Mouse (Mus musculus): ENCODE measurements at regions not wholly inside any gene's neighbourhood (a gene's known extent, or its start where the extent isn't known, plus 50 kb on each side); places are given as distances from the start of the nearest gene placed in this dataset.

DNA sequence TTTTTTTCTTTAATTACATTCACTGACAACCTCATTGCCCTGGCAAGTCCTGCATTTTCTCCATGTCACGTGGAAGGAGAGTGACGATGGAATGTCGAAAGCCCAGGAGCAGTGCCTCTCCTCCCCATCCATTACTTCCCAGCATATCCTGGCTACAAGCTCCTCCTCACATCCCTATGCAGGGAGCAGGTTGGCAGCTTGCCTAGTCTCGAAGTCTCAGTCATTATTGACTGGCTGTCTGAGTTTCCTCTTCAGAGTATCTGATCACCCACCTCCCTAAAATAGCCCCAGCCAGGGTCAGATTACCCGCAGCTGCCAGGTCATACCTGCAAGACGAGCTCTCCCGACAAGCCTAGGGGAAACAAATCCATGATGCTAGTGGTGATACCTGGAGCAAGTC is 83.7 kb upstream of the Galnt15 start:
- DNase-seq (ENCODE audit: low spot score in 2 of 2): no peak

DNA sequence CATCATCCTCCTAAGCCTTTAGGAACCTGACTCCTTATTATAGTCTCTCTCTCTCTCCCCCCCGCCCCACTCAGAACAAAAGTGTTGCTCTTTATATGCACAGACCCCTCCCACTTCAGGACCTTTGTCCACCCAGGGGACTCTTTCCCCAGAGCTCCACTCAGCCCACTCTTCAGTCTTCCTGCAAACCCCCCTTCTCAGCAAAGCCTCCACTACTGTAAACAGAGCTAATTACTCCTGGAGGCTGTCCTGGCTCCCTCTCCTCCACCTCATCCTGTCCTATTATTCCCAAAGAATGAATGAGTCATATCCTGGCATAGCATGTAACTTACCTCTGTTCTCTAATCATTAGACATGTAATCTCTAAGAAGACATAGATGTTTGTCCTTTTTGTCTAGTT is 82.8 kb upstream of the Galnt15 start:
- no peak for DNase-seq (ENCODE audit: low spot score in 2 of 2)

DNA sequence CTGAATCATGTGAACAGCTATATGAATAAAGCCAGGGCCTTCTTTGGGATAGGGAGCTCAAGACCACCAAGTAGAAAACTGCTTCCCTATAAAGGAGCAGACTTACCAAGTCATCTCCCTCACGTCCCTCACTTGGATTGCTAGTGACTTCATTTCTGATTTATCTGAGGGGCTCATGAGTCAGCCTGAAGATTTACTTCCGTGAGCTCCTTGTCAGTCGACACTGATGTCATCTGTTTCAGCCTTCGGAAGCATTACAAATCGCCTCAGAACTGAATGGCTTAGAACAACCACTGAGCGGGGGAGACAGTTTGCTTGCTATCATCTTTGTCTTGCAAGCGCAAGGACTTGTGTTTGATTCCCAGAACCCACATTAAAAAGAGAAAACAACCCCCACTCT is 81.5 kb upstream of the Galnt15 start:
- DNase-seq (ENCODE audit: low spot score in 2 of 2): no peak

DNA sequence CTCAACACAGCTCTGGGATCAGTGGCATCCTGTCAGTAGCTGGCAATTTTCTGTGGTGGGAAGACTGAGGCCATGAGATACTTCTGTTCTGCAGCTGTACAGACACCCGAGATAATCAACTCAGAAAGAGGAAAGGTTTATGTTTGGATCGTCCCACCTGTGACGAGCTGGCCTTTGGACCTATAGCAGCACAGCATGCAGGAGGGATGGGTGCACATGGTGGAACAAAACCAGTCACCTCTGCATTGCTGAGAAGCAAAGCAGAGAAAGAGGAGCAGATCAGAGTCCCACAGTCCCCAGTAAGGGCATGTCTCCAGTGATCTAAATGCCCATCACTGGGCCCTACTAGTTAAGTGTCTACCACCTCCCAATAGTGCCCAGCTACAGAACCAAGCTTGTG is 76.9 kb upstream of the Galnt15 start:
- no peak for DNase-seq (ENCODE audit: low spot score in 2 of 2)

DNA sequence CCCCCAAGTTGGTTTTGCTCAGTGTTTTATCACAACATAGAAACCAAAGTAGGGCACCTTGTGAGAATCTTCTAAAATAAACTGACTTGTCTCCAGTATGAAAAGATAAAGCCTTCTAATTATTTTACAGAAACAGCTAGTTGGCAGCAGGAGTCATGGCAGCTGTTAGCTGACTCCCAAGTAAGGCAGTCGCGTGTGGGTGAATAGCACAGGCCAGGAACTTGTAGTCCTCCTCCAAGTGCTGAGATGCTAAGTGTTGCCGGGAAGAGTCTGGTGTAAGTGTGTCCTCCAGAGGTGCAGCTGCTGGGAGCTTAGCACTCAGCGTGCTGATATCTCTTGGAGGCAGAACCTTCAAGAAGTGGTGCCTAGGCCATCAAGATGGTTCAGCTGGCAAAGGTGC is 75.0 kb upstream of the Galnt15 start:
- DNase-seq (ENCODE audit: low spot score in 2 of 2): no peak

DNA sequence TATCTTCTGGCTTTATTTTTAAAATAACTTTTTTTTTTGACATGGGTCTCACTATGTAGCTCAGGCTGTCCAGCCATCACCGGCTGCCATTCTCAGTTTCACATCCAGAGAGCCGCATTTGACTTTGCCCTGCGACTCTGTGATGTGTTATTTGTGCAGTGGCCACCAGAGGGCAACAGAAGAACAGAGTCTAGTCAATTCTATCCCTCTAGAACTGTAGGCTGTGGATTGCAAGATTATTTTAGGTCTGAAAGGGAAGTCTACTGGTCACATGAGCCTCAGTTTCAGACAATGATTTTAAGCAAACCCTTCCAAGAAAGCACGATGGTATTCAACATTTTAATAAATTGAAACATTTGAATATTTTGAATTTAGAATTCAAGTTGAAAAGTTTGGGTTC is 73.8 kb upstream of the Galnt15 start:
- peak; percentile 78 to 89 for DNase-seq (ENCODE audit: low spot score in 2 of 2)

DNA sequence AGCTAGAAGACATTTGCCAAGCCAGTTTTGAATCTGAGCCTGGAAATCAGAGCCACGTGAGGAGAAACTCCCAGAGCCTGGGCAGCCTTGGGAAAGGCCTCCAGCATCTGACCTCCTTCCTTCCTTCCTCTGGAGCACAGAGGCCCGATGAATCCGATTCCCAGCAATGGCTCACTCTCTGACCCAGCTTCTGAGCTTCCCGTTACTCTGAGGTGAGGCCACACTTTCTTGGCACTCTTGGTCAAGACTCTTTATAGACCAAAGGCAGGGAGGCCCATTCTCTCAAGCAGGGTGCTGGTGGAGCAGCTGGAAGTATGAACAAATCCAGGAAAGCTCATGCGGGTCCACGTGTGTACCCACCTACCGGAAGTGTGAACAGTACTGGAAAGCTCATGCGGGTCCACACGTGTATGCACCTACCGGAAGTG is 71.6 kb upstream of the Galnt15 start:
- DNase-seq (ENCODE audit: low spot score in 2 of 2): no peak

DNA sequence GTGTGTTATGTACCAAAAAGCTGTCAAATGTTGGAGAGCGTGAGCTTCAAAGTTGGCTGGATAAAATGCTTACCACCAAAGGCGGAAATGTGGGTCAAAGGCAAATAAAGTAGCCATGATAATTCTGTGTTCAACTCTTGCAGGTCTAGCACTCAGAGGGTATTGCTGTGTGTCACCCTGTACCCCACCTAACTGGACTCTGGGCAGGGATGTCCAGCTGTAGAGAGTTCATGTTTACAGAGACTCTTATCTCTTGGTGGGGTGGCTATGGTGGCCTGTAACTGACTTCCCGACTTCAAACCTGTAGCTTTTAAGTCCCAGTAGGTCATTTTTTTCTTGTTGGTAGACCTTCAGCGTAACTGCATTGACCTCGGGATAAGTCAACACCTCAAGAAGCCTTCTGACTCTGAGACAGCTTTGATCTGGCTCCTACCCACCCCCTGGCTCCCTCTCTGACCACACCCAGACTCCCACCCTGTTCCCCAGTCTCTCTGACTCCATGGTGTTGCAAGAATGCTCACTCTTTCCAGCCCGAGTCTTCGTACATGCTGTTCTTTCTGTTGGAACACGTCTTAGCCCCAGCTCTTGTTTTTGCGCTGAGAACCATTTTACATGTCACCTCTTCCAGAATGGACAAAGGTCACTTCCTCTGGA is 68.5 kb upstream of the Galnt15 start:
- no peak for DNase-seq (ENCODE audit: low spot score in 2 of 2)

DNA sequence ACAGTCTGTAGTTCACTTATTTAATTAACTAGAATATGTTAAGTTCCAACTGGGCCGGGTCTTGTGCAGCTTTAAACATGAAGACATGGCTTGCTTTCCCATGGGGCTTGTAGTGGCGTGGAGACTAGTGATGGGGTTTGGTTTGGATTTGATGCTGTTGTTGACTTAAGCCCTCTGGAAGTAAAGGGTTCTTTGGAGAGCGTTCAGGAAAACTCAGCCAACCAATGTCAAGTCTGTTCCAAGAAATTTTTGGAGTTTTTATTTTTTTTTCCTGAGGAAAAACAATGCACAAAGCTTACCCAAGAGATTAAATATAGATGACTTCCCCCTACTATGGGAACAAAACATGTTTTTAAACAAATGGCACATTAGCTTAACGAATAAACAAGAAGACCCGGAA is 67.3 kb upstream of the Galnt15 start:
- DNase-seq (ENCODE audit: low spot score in 2 of 2): no peak

DNA sequence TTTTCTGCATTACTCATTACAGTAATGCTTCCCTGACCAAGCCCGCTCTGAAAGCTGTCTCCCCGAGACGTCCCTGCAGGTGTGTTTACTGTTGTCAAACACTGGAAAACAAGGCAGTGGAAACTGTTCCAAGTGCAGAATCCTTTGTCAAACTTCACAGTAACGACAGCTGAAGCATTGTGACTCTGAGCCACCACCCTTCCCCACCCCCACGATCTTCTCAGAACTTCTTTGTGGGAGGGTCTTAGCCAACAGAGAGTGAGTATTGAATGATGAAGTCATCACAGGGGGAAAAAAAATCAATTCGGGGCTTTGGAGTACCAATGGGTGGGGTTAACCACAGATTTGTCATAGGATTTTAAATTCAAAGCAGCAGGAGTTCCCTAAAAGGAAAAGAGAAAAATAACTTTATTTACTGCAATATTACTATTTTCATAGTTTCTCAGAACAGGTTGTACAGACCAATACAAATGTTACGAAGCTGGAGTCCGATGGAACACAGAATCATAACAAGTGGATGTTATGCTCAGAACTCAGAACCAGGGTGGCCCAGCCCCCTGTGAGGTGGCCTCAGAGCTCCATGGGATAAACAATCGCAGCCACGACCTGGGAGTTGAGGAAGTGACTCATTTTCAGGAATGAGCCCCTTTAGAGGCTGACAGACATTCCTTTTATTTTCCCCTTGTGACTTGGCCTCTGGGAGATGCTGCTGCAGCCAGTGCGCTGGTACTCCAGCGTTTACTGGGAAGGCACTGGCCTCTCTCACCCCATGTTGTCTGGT is 65.5 kb upstream of the Galnt15 start:
- DNase-seq (ENCODE audit: low spot score in 2 of 2): no peak

DNA sequence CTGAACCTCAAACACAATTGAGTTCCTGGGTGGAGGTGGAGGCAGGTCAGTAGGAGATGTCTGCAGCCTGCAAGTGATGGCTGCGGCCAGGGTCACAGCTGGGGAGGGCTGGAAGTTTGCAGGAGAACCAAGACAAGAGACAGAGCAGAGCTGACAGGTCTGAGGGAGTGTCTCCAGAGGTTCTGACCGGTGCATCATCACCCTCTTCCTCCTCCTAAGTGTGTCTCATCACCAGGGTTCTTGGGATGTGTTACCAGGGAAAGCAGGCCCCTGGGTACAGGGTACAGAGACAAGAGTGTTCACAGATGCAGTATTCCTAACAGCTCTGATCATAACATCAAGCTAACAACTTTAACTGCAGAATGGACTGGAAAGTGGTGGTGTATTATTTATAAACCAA is 64.7 kb upstream of the Galnt15 start:
- no peak for DNase-seq (ENCODE audit: low spot score in 2 of 2)

DNA sequence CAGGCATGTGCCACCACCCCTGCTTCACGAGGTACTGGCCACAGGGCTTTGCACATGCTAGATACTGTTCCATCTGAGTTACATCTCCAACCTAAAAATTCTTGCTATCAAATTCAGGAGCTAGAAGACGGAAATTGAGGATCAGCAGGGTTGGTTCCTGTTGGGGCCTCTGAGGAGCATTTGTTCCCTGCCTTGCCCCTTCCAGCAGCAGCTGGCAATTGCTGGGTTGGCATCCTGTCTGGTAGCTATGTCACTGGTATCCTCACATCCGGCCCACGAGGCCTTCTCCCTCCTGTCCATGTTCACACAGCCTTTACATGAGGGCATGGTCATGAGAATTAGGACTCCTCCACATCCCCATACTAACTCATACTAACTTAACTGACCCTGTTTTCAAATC is 64.0 kb upstream of the Galnt15 start:
- no peak for DNase-seq (ENCODE audit: low spot score in 2 of 2)

DNA sequence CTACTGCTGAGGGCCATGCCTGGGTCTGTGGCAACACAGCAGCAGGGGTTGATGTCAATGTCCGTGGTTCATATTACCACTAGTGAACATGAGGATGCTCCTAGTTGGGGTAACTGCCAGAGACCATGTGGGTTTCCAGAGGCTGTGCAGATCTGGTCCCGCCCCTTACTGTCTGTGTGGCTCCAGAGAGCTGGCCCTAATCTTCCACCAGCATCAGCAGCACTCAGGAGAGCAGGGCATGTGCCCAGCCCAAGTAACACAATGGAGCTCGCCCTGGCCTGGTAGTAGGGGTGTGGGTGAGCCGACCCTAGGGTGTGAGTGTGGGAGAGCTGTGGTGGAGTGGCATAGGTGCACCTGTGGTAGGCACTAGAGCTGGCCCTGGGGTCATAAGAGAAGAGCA is 59.3 kb upstream of the Galnt15 start:
- no peak for DNase-seq (ENCODE audit: low spot score in 2 of 2)

DNA sequence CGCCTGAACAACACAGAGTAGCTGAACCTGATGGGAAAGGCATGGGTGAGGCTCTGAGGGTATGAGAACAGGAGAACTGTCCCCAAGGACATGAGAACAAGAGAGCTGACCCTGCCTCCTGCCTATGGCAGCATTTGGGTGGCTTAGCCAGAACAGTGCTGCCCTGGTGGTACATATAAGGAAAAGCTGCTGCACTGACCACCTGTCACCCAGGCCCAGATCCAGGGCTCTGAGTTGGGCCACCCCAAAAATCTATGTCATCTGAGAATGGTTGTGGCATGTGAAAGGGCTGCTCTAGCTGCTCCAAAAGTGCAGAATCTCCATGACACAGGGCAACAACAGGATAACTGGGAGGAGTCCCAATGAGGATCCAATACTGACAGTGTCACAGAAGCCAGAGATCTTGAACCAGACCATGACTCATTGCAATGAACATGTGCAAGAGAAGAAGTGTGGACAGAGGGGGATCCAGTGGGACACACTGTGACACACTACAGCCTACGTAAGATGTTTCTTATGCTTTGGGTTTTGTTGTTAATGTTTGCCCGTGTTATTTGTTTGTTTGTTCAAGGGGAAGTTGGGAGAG is 58.5 kb upstream of the Galnt15 start:
- DNase-seq (ENCODE audit: low spot score in 2 of 2): no peak

DNA sequence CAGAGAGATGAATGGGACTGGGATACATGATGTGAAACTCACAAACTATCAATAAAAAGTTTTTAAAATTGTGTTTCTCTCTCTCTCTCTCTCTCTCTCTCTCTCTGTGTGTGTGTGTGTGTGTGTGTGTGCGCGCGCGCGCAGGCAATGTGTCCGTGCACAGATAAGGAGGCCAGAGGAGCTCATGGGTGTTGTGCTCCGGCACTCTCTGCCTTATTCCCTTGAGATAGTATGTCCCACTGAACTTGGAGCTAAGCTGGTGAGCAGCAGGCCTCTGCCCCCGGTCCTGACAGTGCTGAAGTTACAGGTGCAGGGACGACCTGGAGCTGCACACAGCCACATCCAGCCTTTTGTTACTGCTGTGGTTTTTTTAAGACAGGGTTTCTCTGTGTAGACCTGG is 57.9 kb upstream of the Galnt15 start:
- DNase-seq (ENCODE audit: low spot score in 2 of 2): no peak

DNA sequence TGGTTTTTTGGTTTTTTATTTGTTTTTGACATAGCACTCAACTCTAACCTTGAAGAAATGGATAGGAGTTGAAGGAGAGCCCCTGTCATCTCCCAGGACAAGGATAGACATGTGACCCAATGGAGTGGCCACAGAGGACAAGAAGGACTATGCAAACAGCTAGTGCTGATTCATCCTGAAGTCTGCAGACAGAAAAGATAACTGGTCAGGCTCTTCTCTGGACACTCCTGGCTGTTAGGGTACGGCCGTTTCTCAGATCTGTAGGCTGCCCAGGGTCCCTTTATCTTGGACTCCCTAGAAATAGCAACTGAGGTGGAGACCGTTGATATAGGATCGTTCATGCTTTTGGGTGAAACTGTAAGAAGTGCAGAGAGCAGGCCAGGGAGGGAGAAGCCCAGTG is 55.1 kb upstream of the Galnt15 start:
- no peak for DNase-seq (ENCODE audit: low spot score in 2 of 2)

DNA sequence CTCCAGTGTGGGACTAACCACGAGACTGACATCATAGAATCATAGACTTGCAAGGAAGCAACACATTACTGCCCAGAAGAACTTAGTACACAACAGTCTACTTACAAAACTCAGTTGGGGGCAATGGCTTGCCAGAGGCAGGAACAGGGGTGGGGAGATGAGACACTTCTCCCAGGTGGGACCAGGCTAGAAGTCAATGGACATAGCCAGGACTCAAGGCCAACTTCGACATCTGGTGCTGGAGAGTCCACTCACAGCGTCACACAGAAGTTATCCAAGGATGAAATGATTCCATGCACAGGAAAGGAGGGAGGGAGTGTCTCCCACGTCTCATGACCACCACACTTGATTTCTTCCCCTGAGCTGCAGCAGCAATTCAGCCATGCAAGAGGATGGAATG is 50.6 kb upstream of the Galnt15 start:
- DNase-seq (ENCODE audit: low spot score in 2 of 2): no peak

DNA sequence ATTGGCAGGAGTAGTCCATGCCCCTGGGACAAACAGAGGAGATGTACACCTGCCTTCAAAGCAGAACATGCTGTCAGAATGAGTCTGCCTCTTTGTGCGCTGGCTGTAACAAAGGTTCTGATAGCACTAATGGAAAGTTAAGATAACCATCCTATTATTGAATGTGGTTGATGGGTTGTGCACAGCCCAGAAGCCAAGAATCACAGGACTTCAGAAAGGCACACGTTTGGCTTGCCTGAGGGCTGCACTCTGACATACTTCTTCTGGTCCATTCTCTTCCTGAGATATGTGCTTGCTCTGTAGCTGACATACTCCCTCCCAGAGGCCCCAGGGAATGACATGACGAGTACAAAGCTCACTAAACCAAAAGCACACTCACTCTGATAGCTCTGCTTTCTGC is 50.1 kb upstream of the Galnt15 start:
- DNase-seq (ENCODE audit: low spot score in 2 of 2): no peak

Measured in cerebellum, postnatal 4 days (tissue).